28 mouse cellular contexts compared by ENCODE assay signal in the genomic region with DNA sequence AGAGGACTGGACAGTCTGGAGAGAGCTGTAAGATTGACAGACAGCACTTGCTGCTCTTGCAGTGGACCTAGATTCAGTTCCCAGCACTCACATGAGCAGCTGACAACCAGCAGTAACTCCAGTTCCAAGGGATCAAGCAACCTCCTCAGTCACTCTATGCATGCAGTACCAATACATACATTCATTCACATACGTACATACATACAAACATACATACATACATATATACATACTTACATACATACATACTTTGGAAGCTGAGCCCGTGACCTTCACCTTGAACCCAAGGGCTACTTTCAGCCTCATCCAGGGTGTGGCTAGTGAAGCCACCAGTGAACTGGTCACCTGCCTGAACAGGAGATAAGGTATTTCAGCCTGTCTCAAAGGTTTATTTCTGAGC. TPM values are rescaled to one million over a fixed set of nuclear protein-coding genes. Genes with fewer than 3 reads are reported as not detected.
A peak's percentile ranks its signal among the peaks of the same experiment; 100 is the strongest.
DNase-seq lines count a peak whose midpoint lies in the region; ATAC-seq and TF ChIP-seq lines count a peak whose summit lies in the region.
"Had no signal": no experiment of that assay in that cellular context is flagged by ENCODE, and none has a peak within 500 bp of the region (broad histone marks: within the 10 kb centered on the region; RNA-seq: fewer than 3 reads in every experiment).

No protein-coding gene starts in this region.

- DNase-seq in ES-CJ7 (ENCODE audit: low read depth, low spot score) (peak; percentile 55), R1 (ENCODE audit: low read depth, low spot score) (peak; percentile 52)
- no peak for DNase-seq in lung, postnatal 0 days (ENCODE audit: low spot score)
- DNase-seq in urinary bladder, postnatal 25 days (ENCODE audit: low spot score), result no peak
- no peak for DNase-seq in spleen, postnatal 10 days (ENCODE audit: low spot score in 2 of 2)
- DNase-seq: adrenal gland, adult 8-10 months; adrenal gland, postnatal 14 days; adrenal gland, postnatal 36 days; cerebellum, adult 11-12 months; cerebellum, adult 2 months; cerebellum, adult 9-10 months; cerebellum, postnatal 10 days; cerebellum, postnatal 25 days; forebrain, postnatal 0 days had no signal

- WGBS in lung, postnatal 0 days, result 96% methylated on average over 2 of the region's 2 CpGs

- no peak for TF ChIP-seq EP300 in ES-Bruce4 (IDR thresholded peaks at IDR 0.05; ENCODE audit: insufficient read depth, low read depth, low read length)
- no peak for TF ChIP-seq EP300 in lung, postnatal 0 days (IDR thresholded peaks at IDR 0.05)

- no peaks in the 10 kb centered on the region for H3K27me3 ChIP-seq in ES-Bruce4 (ENCODE audit: control insufficient read depth, insufficient read depth, low read length, poor library complexity, severe bottlenecking)
- H3K27me3 ChIP-seq in lung, postnatal 0 days (replicated peaks; ENCODE audit: insufficient read depth, low read length), result no peaks in the 10 kb centered on the region
- H3K27me3 ChIP-seq: embryonic facial prominence, embryonic 12.5 days; forebrain, embryonic 13.5 days; forebrain, embryonic 15.5 days had no signal

- 0 out of 2 replicates have a peak, but pooled peaks have one; percentile 29 for ATAC-seq in monocyte, adult 5-6 weeks (replicated peaks; ENCODE audit: insufficient number of reproducible peaks, low FRiP score, low TSS enrichment, poor library complexity, severe bottlenecking)
- ATAC-seq in lung, postnatal 0 days, result no peak
- ATAC-seq: activated CD4-positive, CD25-positive, alpha-beta regulatory T cell, adult 4 months; forebrain, embryonic 13.5 days; forebrain, embryonic 15.5 days; forebrain, postnatal 0 days; Patski had no signal

- TF ChIP-seq CTCF in ES-Bruce4 (IDR thresholded peaks at IDR 0.05; ENCODE audit: low read depth, low read length), result no peak
- TF ChIP-seq CTCF in lung, postnatal 0 days (IDR thresholded peaks at IDR 0.05), result no peak

- no peaks in the 10 kb centered on the region for H3K9me3 ChIP-seq in ES-Bruce4 (replicated peaks; ENCODE audit: control insufficient read depth, insufficient read depth, low read length, poor library complexity, severe bottlenecking)
- no peaks in the 10 kb centered on the region for H3K9me3 ChIP-seq in lung, postnatal 0 days (ENCODE audit: low read length)
- H3K9me3 ChIP-seq: embryonic facial prominence, embryonic 10.5 days; embryonic facial prominence, embryonic 12.5 days; forebrain, embryonic 13.5 days; forebrain, embryonic 15.5 days; G1E had no signal

- peak overlapping the region; percentile 88 for H3K27ac ChIP-seq in ES-Bruce4 (ENCODE audit: insufficient read depth, low read length)
- no peak overlapping the region for H3K27ac ChIP-seq in lung, postnatal 0 days (ENCODE audit: low read length)
- H3K27ac ChIP-seq: embryonic facial prominence, embryonic 10.5 days; embryonic facial prominence, embryonic 12.5 days; forebrain, embryonic 13.5 days; forebrain, embryonic 15.5 days had no signal

- H3K9ac ChIP-seq in ES-Bruce4 (ENCODE audit: low read depth, poor library complexity, severe bottlenecking), result no peak overlapping the region
- no peak overlapping the region for H3K9ac ChIP-seq in lung, postnatal 0 days (replicated peaks; ENCODE audit: low read depth)
- H3K9ac ChIP-seq: embryonic facial prominence, embryonic 12.5 days; forebrain, embryonic 13.5 days; forebrain, embryonic 15.5 days; forebrain, postnatal 0 days had no signal

- H3K4me1 ChIP-seq in ES-Bruce4 (ENCODE audit: control insufficient read depth, insufficient read depth, low read length), result peaks cover 8% of the 10 kb centered on the region
- no peaks in the 10 kb centered on the region for H3K4me1 ChIP-seq in lung, postnatal 0 days (ENCODE audit: insufficient read depth, low read depth, low read length)
- H3K4me1 ChIP-seq: embryonic facial prominence, embryonic 12.5 days; forebrain, embryonic 15.5 days had no signal

- no peak overlapping the region for H3K4me2 ChIP-seq in lung, postnatal 0 days (replicated peaks; ENCODE audit: low read depth, low read length)
- H3K4me2 ChIP-seq: embryonic facial prominence, embryonic 12.5 days; forebrain, embryonic 13.5 days; forebrain, embryonic 15.5 days had no signal

- H3K36me3 ChIP-seq in ES-Bruce4 (ENCODE audit: control insufficient read depth, insufficient read depth, low read length, poor library complexity, severe bottlenecking), result no peaks in the 10 kb centered on the region
- no peaks in the 10 kb centered on the region for H3K36me3 ChIP-seq in lung, postnatal 0 days (ENCODE audit: insufficient read depth, low read length)
- H3K36me3 ChIP-seq: embryonic facial prominence, embryonic 10.5 days; embryonic facial prominence, embryonic 12.5 days; forebrain, embryonic 15.5 days; G1E had no signal

- H3K4me3 ChIP-seq in ES-Bruce4 (ENCODE audit: low read depth, low read length), result no peak overlapping the region
- H3K4me3 ChIP-seq in lung, postnatal 0 days (ENCODE audit: low read depth, low read length), result no peak overlapping the region
- H3K4me3 ChIP-seq: embryonic facial prominence, embryonic 10.5 days; embryonic facial prominence, embryonic 12.5 days; forebrain, embryonic 13.5 days; forebrain, embryonic 15.5 days had no signal

- TF ChIP-seq POLR2A in ES-Bruce4 (IDR thresholded peaks at IDR 0.05; ENCODE audit: insufficient read depth, low read length), result no peak

RNA-seq across cellular contexts. Expression of gene Pou5f1, which starts 17.8 kb away (rescaled TPM):
- 397 and 429 TPM in 2 replicates for polyA plus RNA-seq in ES-Bruce4 (2011; ENCODE audit: insufficient read depth, insufficient read length, low read depth, missing spikeins)
- 0.58 TPM in 1 of 3 replicates, not detected in the others for total RNA-seq in monocyte, adult 5-6 weeks (2017)
- polyA plus RNA-seq in lung, postnatal 0 days (2015; fragmentation: Nextera tagmentation; extraction: Ambion mirVana), result 0.13 TPM in 1 of 2 replicates, not detected in the other
- total RNA-seq: forebrain, postnatal 0 days had no signal
- polyA plus RNA-seq: C2C12; cerebellum, adult 2 months; cortical plate, adult 2 months; embryonic facial prominence, embryonic 10.5 days; embryonic facial prominence, embryonic 12.5 days; embryonic facial prominence, embryonic 14.5 days; forebrain, embryonic 11.5 days; forebrain, embryonic 13.5 days; forebrain, embryonic 15.5 days; forebrain, postnatal 0 days; G1E; Patski had no signal

RNA-seq across cellular contexts. Expression of gene H2-Q10, which starts 18.2 kb away (rescaled TPM):
- polyA plus RNA-seq in ES-Bruce4 (2011; ENCODE audit: insufficient read depth, insufficient read length, low read depth, missing spikeins), result 0.68 and 2.0 TPM in 2 replicates
- 5.5 to 7.7 TPM (median 7.6 TPM) in 3 replicates for total RNA-seq in monocyte, adult 5-6 weeks (2017)
- 1.5 and 2.0 TPM in 2 replicates for polyA plus RNA-seq in lung, postnatal 0 days (2015; fragmentation: Nextera tagmentation; extraction: Ambion mirVana)
- polyA plus RNA-seq: forebrain, embryonic 13.5 days; G1E had no signal

RNA-seq across cellular contexts. Expression of gene Tcf19, which starts 28.6 kb away (rescaled TPM):
- polyA plus RNA-seq in ES-Bruce4 (2011; ENCODE audit: insufficient read depth, insufficient read length, low read depth, missing spikeins), result 4.0 and 5.2 TPM in 2 replicates
- 0.29 to 3.3 TPM (median 2.4 TPM) in 3 replicates for total RNA-seq in monocyte, adult 5-6 weeks (2017)
- polyA plus RNA-seq in lung, postnatal 0 days (2015; fragmentation: Nextera tagmentation; extraction: Ambion mirVana), result 14.2 and 17.4 TPM in 2 replicates

RNA-seq across cellular contexts. Expression of gene Cchcr1, which starts 28.9 kb away (rescaled TPM):
- polyA plus RNA-seq in ES-Bruce4 (2011; ENCODE audit: insufficient read depth, insufficient read length, low read depth, missing spikeins), result 13.4 and 15.3 TPM in 2 replicates
- total RNA-seq in monocyte, adult 5-6 weeks (2017), result 1.7 to 6.7 TPM (median 2.5 TPM) in 3 replicates
- 5.1 and 5.9 TPM in 2 replicates for polyA plus RNA-seq in lung, postnatal 0 days (2015; fragmentation: Nextera tagmentation; extraction: Ambion mirVana)

RNA-seq across cellular contexts. Expression of gene Psors1c2, which starts 45.0 kb away (rescaled TPM):
- 4.6 and 7.0 TPM in 2 replicates for polyA plus RNA-seq in ES-Bruce4 (2011; ENCODE audit: insufficient read depth, insufficient read length, low read depth, missing spikeins)
- not detected in 3 replicates for total RNA-seq in monocyte, adult 5-6 weeks (2017)
- not detected in 2 replicates for polyA plus RNA-seq in lung, postnatal 0 days (2015; fragmentation: Nextera tagmentation; extraction: Ambion mirVana)
- total RNA-seq: adrenal gland, adult 18-20 months; adrenal gland, adult 8-10 months; adrenal gland, postnatal 14 days; adrenal gland, postnatal 36 days had no signal
- polyA plus RNA-seq: activated CD4-positive, CD25-positive, alpha-beta regulatory T cell, adult 4 months; cerebellum, adult 2 months had no signal

Comparison
In these comparisons a context has a peak if more than half of its experiments do, and no peak if none do; other contexts are left out.
1. DNase-seq: peak in ES-CJ7 (single experiment) and R1 (single experiment); none in lung, postnatal 0 days (single experiment), urinary bladder, postnatal 25 days (single experiment) and spleen, postnatal 10 days (0 of 2).
2. RNA of gene Pou5f1, which starts 17.8 kb away (polyA plus RNA-seq): 397 to 429 TPM in ES-Bruce4; 0.13 TPM in lung, postnatal 0 days; every median in the first group is over 100 times any median in the second.